Mouse (Mus musculus): Measurements from ENCODE around the gene Pik3cb. TPM values are rescaled to one million over a fixed set of nuclear protein-coding genes. Genes with fewer than 3 reads are reported as not detected.

Pik3cb gene
- polyA plus RNA-seq, 1 experiment from 2014 or later: 2.4 TPM

Other genes starting within 250 kb of the Pik3cb start
- gene 7420426K07Rik, start 237.5 kb downstream of the Pik3cb start, polyA plus RNA-seq (2015; fragmentation: Nextera tagmentation; extraction: Ambion mirVana): not detected in 2 replicates
- gene Foxl2, start 185.3 kb downstream of the Pik3cb start, polyA plus RNA-seq (2015; fragmentation: Nextera tagmentation; extraction: Ambion mirVana): 0.64 and 0.87 TPM in 2 replicates
- gene Faim, start 154.2 kb downstream of the Pik3cb start, polyA plus RNA-seq (2015; fragmentation: Nextera tagmentation; extraction: Ambion mirVana): 108 and 112 TPM in 2 replicates
- gene Gm1123, start 104.9 kb downstream of the Pik3cb start, polyA plus RNA-seq (2015; fragmentation: Nextera tagmentation; extraction: Ambion mirVana): 0.13 TPM in 1 of 2 replicates, not detected in the other
- not detected in 2 replicates for gene Faiml, start 96.6 kb upstream of the Pik3cb start, polyA plus RNA-seq (2015; fragmentation: Nextera tagmentation; extraction: Ambion mirVana)
- 50.6 and 55.0 TPM in 2 replicates for gene Cep70, start 102.7 kb upstream of the Pik3cb start, polyA plus RNA-seq (2015; fragmentation: Nextera tagmentation; extraction: Ambion mirVana)
- 0.76 and 0.87 TPM in 2 replicates for gene Esyt3, start 217.9 kb upstream of the Pik3cb start, polyA plus RNA-seq (2015; fragmentation: Nextera tagmentation; extraction: Ambion mirVana)

All from hindbrain, embryonic 15.5 days (tissue).